Mouse (Mus musculus) lung, embryonic 15.5 days (tissue): ENCODE data around the gene Rrp8. TPM values are rescaled to one million over a fixed set of nuclear protein-coding genes. Genes with fewer than 3 reads are reported as not detected.

Experiments used
- ATAC-seq: fragments of 200-750 bp; cut with Nextera tagmentation; 2 replicates; pipeline ENCODE4 v1.8.0; 2017; ENCODE audit warnings: moderate number of reproducible peaks, borderline replicate concordance; ENCODE audit not compliant: low FRiP score, low TSS enrichment; ENCODE audit errors: extremely low read depth
- H3K27ac ChIP-seq: fragments of 300-500 bp; sonication (generic); 2 replicates; pipeline ENCODE4 v1.5.1; 2015; ENCODE audit warnings: moderate library complexity, mild to moderate bottlenecking, inconsistent platforms
- H3K27me3 ChIP-seq: fragments of 300-500 bp; sonication (generic); 2 replicates; pipeline ENCODE4 v1.6.1; 2015; ENCODE audit warnings: inconsistent platforms
- H3K36me3 ChIP-seq: fragments of 300-500 bp; sonication (generic); 2 replicates; pipeline ENCODE4 v1.6.1; 2015; ENCODE audit warnings: inconsistent platforms
- H3K4me1 ChIP-seq: fragments of 300-500 bp; sonication (generic); 2 replicates; pipeline ENCODE4 v1.6.1; 2015; ENCODE audit warnings: inconsistent platforms
- H3K4me2 ChIP-seq: fragments of 300-500 bp; sonication (generic); 2 replicates; pipeline ENCODE4 v1.6.1; 2015; ENCODE audit warnings: inconsistent platforms, mild to moderate bottlenecking, moderate library complexity
- H3K4me3 ChIP-seq: fragments of 300-500 bp; sonication (generic); 2 replicates; pipeline ENCODE4 v1.5.1; 2015; ENCODE audit warnings: mild to moderate bottlenecking, inconsistent platforms
- H3K9ac ChIP-seq: fragments of 300-500 bp; sonication (generic); 2 replicates; pipeline ENCODE4 v1.6.1; 2015; ENCODE audit warnings: inconsistent platforms
- H3K9me3 ChIP-seq: fragments of 300-500 bp; sonication (generic); 2 replicates; pipeline ENCODE4 v1.6.1; 2016; ENCODE audit warnings: inconsistent platforms
- WGBS: fragments of 180-500 bp; shearing (Covaris S2); methylation state at CpG from one replicate; pipeline ENCODE4 v1.1.7; 2015; 5-methylcytosine and 5-hydroxymethylcytosine counted together
- polyA plus RNA-seq: library from polyadenylated mRNA; unstranded; fragments of >200 nt; fragmentation: Nextera tagmentation; extraction: Ambion mirVana; gene quantifications from 2 replicates; pipeline ENCODE4 v1.2.1, GENCODE M21; 2015

Gene Rrp8
- polyA plus RNA-seq = 39.6 and 41.4 TPM in 2 replicates

- Histone ChIP-seq H3K27me3 (no peaks in the 10 kb centered on the region), H3K4me1 (peaks cover 40% of the 10 kb centered on the region), H3K9me3 (no peaks in the 10 kb centered on the region), H3K4me2 (peak within 1 kb of the TSS; percentile 73), H3K9ac (peak within 1 kb of the TSS; percentile 98), H3K27ac (peak within 1 kb of the TSS; percentile 94), H3K4me3 (peak within 1 kb of the TSS; percentile 90), H3K36me3 (peaks cover 51% of the 10 kb centered on the region)
- peak; percentile 0; the same call in 1 of the 2 replicates for ATAC-seq
- WGBS = 0% methylated on average over 30 of the region's 30 CpGs
Measured at GRCm38 (mm10) chr7:105736911-105737521, at the start of gene Rrp8. TSS of gene Rrp8 (minus strand) at chr7:105737385.

- peak overlapping the region; percentile 89 for H3K27ac ChIP-seq
- peaks cover 2% of the 10 kb centered on the region; the same call in 1 of the 2 replicates for H3K36me3 ChIP-seq
- no peaks in the 10 kb centered on the region for H3K9me3 ChIP-seq
- peak overlapping the region; percentile 94 for H3K4me3 ChIP-seq
- peak overlapping the region; percentile 86 for H3K9ac ChIP-seq
- ATAC-seq = peak; percentile 71
- no peaks in the 10 kb centered on the region for H3K27me3 ChIP-seq
- 3% methylated on average over 20 of the region's 20 CpGs for WGBS
- H3K4me1 ChIP-seq = peaks cover 42% of the 10 kb centered on the region
- peak overlapping the region; percentile 69 for H3K4me2 ChIP-seq
Measured at GRCm38 (mm10) chr7:105786506-105787284, 49.5 kb upstream of the Rrp8 start.

GRCm38 (mm10) chr7:105784556-105784955 lies 47.4 kb upstream of the Rrp8 start:
- Histone ChIP-seq H3K36me3 (peaks cover 4% of the 10 kb centered on the region; the same call in 1 of the 2 replicates), H3K27ac (peak overlapping the region; percentile 15), H3K4me1 (peaks cover 43% of the 10 kb centered on the region), H3K4me3 (no peak overlapping the region), H3K9me3 (no peaks in the 10 kb centered on the region), H3K4me2 (peak overlapping the region; percentile 26; the same call in 1 of the 2 replicates), H3K9ac (no peak overlapping the region), H3K27me3 (no peaks in the 10 kb centered on the region)
- WGBS = 28% methylated on average over 4 of the region's 4 CpGs
- no peak for ATAC-seq

- Histone ChIP-seq H3K9me3 (no peaks in the 10 kb centered on the region), H3K27me3 (no peaks in the 10 kb centered on the region), H3K27ac (no peak overlapping the region), H3K4me1 (peaks cover 50% of the 10 kb centered on the region), H3K9ac (no peak overlapping the region), H3K36me3 (peaks cover 4% of the 10 kb centered on the region; the same call in 1 of the 2 replicates), H3K4me2 (no peak overlapping the region), H3K4me3 (no peak overlapping the region)
- ATAC-seq = no peak
- 52% methylated on average over 4 of the region's 4 CpGs for WGBS
Measured at GRCm38 (mm10) chr7:105783861-105784260, 46.7 kb upstream of the Rrp8 start.

- peak; percentile 91 for ATAC-seq
- no peaks in the 10 kb centered on the region for H3K9me3 ChIP-seq
- H3K27ac ChIP-seq = peak overlapping the region; percentile 93
- H3K4me1 ChIP-seq = peaks cover 56% of the 10 kb centered on the region
- H3K36me3 ChIP-seq = peaks cover 8% of the 10 kb centered on the region; the same call in 1 of the 2 replicates
- H3K27me3 ChIP-seq = no peaks in the 10 kb centered on the region
- H3K4me3 ChIP-seq = peak overlapping the region; percentile 19; the same call in 1 of the 2 replicates
- peak overlapping the region; percentile 23; the same call in 1 of the 2 replicates for H3K9ac ChIP-seq
- H3K4me2 ChIP-seq = peak overlapping the region; percentile 51
- WGBS = 23% methylated on average over 4 of the region's 4 CpGs
Measured at GRCm38 (mm10) chr7:105778553-105779265, 41.5 kb upstream of the Rrp8 start.

GRCm38 (mm10) chr7:105777797-105778552 lies 40.8 kb upstream of the Rrp8 start:
- H3K27ac ChIP-seq = peak overlapping the region; percentile 93
- peak overlapping the region; percentile 19 for H3K4me3 ChIP-seq
- peak overlapping the region; percentile 23; the same call in 1 of the 2 replicates for H3K9ac ChIP-seq
- H3K9me3 ChIP-seq = no peaks in the 10 kb centered on the region
- H3K4me1 ChIP-seq = peaks cover 60% of the 10 kb centered on the region
- no peaks in the 10 kb centered on the region for H3K27me3 ChIP-seq
- peak overlapping the region; percentile 51 for H3K4me2 ChIP-seq
- peak; percentile 87 for ATAC-seq
- peaks cover 8% of the 10 kb centered on the region; the same call in 1 of the 2 replicates for H3K36me3 ChIP-seq
- WGBS = 27% methylated on average over 13 of the region's 13 CpGs

- Histone ChIP-seq H3K4me3 (no peak overlapping the region), H3K27ac (peak overlapping the region; percentile 93), H3K9me3 (no peaks in the 10 kb centered on the region), H3K4me2 (peak overlapping the region; percentile 51; the same call in 1 of the 2 replicates), H3K4me1 (peaks cover 55% of the 10 kb centered on the region), H3K9ac (peak overlapping the region; percentile 10; the same call in 1 of the 2 replicates), H3K27me3 (no peaks in the 10 kb centered on the region), H3K36me3 (peaks cover 14% of the 10 kb centered on the region)
- ATAC-seq = no peak
- WGBS = 85% methylated on average over 1 of the region's 1 CpGs
Measured at GRCm38 (mm10) chr7:105777316-105777715, 40.1 kb upstream of the Rrp8 start.

GRCm38 (mm10) chr7:105776026-105776425 lies 38.8 kb upstream of the Rrp8 start:
- Histone ChIP-seq H3K27ac (no peak overlapping the region), H3K36me3 (peaks cover 24% of the 10 kb centered on the region), H3K4me1 (peaks cover 55% of the 10 kb centered on the region), H3K9me3 (no peaks in the 10 kb centered on the region), H3K9ac (no peak overlapping the region), H3K27me3 (no peaks in the 10 kb centered on the region), H3K4me3 (no peak overlapping the region), H3K4me2 (no peak overlapping the region)
- no peak for ATAC-seq
- WGBS = 81% methylated on average over 2 of the region's 2 CpGs

- no peaks in the 10 kb centered on the region for H3K9me3 ChIP-seq
- H3K27ac ChIP-seq = peak overlapping the region; percentile 7; the same call in 1 of the 2 replicates
- WGBS = 52% methylated on average over 8 of the region's 8 CpGs
- no peak overlapping the region for H3K4me2 ChIP-seq
- no peaks in the 10 kb centered on the region for H3K27me3 ChIP-seq
- H3K9ac ChIP-seq = no peak overlapping the region
- ATAC-seq = no peak
- peaks cover 37% of the 10 kb centered on the region for H3K36me3 ChIP-seq
- no peak overlapping the region for H3K4me3 ChIP-seq
- peaks cover 55% of the 10 kb centered on the region for H3K4me1 ChIP-seq
Measured at GRCm38 (mm10) chr7:105774661-105775060, 37.5 kb upstream of the Rrp8 start.

- H3K9me3 ChIP-seq = no peaks in the 10 kb centered on the region
- H3K27me3 ChIP-seq = no peaks in the 10 kb centered on the region
- no peak overlapping the region for H3K4me3 ChIP-seq
- no peak overlapping the region for H3K9ac ChIP-seq
- ATAC-seq = no peak
- H3K27ac ChIP-seq = peak overlapping the region; percentile 57; the same call in 1 of the 2 replicates
- H3K4me1 ChIP-seq = peaks cover 50% of the 10 kb centered on the region
- peaks cover 39% of the 10 kb centered on the region for H3K36me3 ChIP-seq
- WGBS = 71% methylated on average over 5 of the region's 5 CpGs
- no peak overlapping the region for H3K4me2 ChIP-seq
Measured at GRCm38 (mm10) chr7:105773041-105773440, 35.9 kb upstream of the Rrp8 start.

GRCm38 (mm10) chr7:105772331-105772730 lies 35.1 kb upstream of the Rrp8 start:
- peaks cover 39% of the 10 kb centered on the region for H3K36me3 ChIP-seq

More at GRCm38 (mm10) chr7:105772331-105772730, 35.1 kb upstream of the Rrp8 start:
- no peak for ATAC-seq
- H3K4me1 ChIP-seq = peaks cover 49% of the 10 kb centered on the region
- H3K9me3 ChIP-seq = no peaks in the 10 kb centered on the region
- no peak overlapping the region for H3K4me3 ChIP-seq
- 94% methylated on average over 15 of the region's 15 CpGs for WGBS
- H3K4me2 ChIP-seq = no peak overlapping the region
- no peak overlapping the region for H3K27ac ChIP-seq
- no peaks in the 10 kb centered on the region for H3K27me3 ChIP-seq
- H3K9ac ChIP-seq = no peak overlapping the region
